Mouse (Mus musculus): ENCODE results near the gene Pik3ip1.

Gene Pik3ip1

DNA sequence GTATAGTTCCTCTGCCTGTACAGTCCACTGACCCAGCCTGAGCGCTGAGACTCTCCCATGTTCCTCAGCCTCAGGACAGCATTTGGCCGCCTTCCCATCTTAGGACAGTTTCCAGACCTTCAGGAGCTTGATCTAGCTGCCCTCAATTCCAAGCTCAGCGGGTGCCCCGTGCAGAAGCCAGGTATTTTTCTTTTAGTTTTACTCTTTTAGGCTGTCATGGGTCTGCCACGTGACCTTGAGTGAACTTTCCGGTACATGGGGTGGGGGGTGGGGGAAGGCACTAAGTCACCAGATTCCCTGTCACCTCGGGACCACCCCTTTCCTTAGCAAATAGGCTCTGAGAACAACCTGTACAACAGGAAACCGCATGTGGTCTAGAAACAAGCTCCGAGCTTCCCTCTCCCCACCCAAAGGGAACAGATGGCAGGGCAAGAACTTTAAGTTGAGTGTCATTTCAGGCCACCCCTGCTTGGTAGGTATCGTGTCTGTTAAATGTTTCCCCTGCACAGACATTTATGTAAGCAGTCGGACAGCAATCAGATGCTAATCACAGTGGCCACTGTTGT lies 5.5 kb downstream of the Pik3ip1 start:
- CTCF ChIA-PET, result interaction anchor here (0.8 to 0.9 kb wide), 2 partner anchors 52 to 97 kb away, joined by 3 to 12 read pairs; no protein-coding TSS in a partner anchor

DNA sequence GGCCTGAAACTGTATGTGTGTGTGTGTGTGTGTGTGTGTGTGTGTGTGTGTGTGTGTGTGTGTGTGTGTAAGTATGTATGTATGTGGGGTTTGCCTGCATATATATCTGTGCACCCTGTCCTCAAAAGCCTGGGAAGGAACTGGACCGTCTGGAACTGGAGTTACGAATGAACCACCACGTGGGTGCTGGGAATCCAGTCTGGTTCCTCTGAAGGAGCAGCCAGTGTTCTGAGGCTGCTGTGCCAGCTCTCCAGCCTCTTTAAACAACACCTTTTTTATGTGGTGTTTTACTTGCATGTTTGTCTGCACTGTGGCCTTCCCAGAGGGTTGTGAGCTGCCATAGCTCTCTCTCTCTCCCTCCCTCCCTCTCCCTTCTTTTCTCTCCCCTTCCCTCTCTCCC lies 6.4 kb downstream of the Pik3ip1 start:
- CTCF ChIA-PET, result no interaction called here

DNA sequence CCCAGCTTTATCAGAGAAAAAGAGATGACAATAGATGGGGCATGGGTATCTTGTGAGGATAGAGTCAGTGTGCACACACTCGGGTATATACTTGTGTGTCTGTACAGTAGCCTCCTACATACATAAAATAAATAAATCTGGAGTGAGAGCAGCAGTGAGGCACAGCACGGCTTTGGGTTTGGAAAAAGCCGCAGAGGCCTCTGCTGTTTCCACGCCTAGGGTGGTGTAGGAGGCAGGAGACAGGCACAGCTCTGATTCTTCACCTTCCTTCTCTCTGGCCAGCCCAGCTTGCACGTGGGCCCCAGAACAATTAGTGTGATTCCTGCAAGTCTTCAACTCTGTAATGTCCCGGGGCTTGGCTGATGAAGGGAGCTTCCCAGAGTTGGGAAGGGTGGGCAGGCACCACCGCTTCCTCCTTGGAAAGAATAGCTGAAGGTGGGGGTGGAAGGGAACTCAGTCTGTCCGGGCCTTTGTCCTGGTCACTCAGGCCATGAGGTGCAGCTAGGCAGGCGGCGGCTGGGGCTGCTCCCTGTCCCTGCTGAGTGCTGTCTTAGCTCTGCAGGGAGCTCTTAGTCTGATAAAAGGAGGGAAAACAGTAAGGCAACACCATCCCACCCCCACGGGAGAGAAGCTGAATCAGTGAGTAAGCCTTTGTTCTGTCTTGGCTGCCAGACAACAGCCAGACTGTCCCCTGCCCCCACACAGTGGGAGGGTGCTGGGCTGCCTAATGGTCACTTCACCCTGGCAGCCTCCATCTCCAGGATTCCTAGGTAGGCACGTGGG lies 7.2 kb downstream of the Pik3ip1 start:
- CTCF ChIA-PET, result no interaction called here

DNA sequence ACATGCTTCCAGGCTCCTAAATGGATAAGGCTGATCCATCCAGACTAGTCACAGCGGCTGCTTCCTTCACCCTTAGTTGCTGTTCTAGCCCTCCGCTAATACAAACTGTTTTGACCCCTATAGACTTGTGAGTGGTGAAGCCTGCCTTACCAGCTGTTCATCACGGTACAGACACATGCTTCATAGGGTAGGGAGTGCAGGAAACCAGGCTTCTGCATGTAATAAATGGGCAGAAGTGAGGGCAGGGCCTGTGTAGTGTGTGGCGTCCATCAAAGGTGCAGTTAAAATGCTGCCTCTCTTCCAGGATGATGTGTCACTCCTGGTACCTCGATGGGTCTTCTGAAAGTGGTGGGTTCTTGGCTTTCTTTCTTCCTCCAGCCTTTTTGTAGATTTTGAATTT lies 7.8 kb downstream of the Pik3ip1 start:
- CTCF ChIA-PET, result no interaction called here

DNA sequence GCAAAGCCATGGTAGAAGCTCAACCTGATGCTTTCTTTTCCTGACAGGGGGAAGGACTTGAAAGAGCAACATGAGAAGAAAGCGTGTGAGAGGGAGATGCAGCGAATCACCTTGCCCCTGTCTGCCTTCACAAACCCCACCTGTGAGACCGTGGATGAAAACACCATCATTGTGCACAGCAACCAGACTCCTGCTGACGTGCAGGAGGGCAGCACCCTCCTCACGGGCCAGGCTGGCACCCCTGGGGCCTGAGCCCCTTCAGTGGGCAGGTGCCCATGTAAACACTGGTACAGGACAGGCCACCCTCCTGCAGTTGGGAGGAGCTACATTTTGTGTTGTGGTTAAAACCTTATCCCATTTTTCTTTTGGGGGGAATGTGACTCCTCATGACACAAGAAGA lies 11.3 kb downstream of the Pik3ip1 start:
- CTCF ChIA-PET, result no interaction called here

DNA sequence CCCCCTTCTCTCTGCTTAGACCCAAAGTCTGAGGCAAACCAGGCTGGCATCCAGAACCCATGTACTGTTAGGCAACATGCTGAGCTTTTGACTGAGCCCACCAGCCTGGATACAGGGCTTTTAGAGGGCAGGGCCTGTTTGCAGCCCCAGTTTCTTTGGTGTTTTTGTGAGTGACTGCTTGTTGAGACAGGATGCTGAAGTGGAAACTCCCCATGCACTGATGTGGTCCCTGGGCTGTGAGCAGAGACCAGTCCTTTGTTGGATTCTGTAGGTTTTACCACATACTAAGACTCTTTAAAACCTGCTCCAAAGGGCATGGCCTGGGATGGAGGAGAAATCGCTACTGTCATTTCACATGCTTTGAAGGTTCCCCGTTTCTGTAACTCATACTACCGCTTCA lies 14.7 kb downstream of the Pik3ip1 start:
- CTCF ChIA-PET, result no interaction called here

DNA sequence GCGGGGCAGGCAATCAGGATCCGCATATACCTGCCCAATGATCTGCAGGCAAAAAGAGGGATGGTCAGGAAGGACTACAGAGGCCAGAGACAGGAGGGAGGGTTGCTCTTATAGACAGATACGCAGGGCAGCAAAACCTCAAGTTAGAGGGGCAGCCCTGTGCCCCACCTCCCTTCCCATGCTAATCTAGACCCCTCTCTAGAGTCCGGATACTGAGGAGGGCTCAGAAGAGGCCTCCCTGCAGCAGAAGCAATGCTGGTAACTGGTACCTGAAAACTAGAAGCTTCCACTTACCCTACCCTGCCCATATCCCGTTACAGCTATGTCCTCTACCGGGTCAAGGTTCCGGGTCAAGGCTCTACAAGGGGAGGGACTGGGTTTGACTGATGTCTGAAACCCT lies 16.1 kb downstream of the Pik3ip1 start:
- CTCF ChIA-PET, result interaction anchor here (0.5 kb wide), 1 partner anchor 32 kb away, joined by 3 read pairs; no protein-coding TSS in a partner anchor

DNA sequence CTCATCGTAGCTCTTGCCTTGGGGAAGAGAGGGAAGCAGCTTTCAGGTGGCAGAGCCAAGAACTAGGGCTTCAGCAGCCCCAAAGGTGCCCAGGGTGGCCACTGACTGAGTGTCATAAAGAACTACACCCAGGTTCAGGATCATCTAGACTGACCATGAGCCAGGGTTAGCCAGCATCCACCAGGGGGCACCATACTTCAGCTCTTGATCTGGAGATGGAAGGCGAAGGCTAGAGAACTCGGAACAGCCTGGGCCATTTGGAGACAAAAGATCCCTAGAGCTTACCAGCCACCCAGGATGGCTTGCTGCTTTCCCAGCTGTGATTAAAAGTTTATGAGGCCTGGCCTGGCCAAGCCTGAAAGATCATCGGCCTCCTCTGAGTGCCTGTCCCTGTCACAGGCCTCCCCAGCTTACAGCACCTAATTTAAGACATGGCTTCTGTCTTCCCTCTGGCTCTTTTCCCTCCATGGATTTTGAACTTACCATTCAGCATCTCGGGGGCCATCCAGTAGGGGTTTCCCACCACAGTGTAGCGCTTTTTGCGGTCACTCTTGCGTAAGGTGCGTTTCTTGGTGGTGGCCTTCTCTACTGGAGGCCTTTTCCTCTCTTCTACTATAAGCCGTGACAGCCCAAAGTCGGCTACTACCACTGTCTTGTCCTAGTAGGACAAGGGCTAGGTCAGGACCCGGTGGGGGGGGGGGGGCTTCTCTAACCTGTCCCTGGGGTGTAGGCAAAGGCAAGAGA lies 17.1 kb downstream of the Pik3ip1 start:
- CTCF ChIA-PET, result interaction anchor here (0.6 to 1.1 kb wide), 2 partner anchors 19 to 327 kb away, joined by 3 read pairs; no protein-coding TSS in a partner anchor

DNA sequence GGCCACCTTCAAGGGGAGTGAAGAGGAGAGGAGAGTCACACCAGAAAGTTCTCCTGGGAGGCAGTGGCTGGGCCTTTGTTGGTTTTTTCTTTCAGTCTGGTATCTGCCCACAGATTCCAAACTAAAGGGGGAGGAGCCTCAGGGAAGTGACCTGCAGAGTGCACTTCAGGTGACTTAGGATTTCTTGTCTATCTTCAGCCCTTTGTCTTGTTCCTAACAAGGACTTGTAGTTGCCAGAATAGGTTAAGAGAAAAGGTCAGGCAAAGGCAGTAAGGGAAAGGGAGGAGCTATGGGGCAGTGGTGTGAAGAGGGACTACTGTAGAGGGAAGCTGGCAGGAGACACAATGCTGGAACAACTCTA lies 17.6 kb downstream of the Pik3ip1 start:
- CTCF ChIA-PET, result interaction anchor here (1.1 kb wide), 1 partner anchor 19 kb away, joined by 3 read pairs; no protein-coding TSS in a partner anchor

DNA sequence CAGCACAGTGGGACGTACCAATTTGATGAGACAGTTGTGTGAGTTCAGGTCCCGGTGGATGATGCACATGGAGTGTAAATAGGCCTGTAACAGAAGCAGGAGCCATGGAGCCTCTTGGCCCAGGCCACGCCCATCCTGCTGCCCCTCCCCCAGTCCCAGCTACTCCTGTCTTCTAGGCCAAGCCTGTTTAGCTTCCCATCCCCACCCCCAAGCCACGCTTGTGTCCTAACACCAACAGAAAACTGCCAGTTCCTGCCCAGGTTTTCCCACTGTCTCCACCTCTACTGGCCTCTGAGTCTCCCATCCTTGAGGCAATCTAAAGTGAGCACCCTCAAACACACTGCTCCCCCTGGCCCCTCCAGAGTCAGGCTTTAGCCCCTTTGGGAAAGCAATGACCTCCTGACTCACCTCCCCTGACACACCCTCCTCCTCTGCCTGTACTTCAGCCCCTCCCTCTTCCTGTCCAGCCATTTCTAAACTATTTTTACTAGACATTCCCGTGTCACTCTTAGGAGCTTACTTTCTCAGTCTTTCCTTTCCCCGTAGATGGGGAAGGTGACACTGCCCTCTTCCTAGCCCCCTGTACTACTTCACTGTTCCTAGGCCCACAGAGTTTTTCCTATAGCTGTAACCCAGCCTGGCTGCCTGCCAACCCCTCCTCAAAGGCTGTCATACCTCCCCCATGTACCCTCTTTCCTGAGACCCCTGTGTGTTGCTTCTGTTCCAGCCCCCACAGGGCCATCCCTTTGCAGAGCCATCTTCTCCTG lies 18.6 kb downstream of the Pik3ip1 start:
- CTCF ChIA-PET, result interaction anchor here (0.5 to 0.6 kb wide), 3 partner anchors 8 to 236 kb away, joined by 3 read pairs; no protein-coding TSS in a partner anchor

DNA sequence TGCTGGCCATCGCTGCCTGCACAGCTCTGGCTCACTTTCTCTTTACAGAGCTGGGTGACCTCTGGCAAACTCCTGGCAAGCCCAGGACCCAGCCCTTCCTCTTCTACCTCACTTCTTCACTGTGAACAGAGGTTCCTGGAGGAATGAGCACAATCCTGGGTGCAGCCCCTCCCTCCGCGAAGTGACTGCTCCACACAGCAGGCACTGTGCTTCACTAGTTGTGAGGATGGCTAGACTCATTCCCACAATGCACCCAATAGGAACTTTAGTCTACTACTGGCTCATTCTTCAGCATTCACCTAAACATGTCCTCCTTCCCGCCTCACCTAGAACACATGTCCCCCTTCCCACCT lies 19.1 kb downstream of the Pik3ip1 start:
- CTCF ChIA-PET, result no interaction called here

DNA sequence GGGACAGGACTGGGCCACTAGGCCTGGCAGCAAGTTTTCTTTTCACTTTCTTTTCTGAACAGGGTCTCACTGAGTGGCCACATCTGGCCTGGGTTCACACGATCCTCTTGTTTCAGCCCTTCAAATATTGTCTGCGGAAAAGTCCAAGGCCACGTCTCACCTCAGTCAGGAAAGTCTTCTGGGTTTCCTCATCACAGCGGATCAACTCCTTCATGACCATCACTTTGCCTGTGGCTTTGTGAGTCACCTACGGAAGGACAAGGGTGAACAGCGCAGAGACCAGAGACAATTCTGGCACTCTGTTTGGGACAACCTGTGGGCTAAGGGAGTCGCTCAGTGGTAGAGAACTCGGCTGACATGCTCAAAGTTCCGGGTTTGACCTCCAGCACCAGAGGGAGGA lies 21.9 kb downstream of the Pik3ip1 start:
- CTCF ChIA-PET, result interaction anchor here (0.5 kb wide), 1 partner anchor 128 kb away, joined by 3 read pairs; no protein-coding TSS in a partner anchor

DNA sequence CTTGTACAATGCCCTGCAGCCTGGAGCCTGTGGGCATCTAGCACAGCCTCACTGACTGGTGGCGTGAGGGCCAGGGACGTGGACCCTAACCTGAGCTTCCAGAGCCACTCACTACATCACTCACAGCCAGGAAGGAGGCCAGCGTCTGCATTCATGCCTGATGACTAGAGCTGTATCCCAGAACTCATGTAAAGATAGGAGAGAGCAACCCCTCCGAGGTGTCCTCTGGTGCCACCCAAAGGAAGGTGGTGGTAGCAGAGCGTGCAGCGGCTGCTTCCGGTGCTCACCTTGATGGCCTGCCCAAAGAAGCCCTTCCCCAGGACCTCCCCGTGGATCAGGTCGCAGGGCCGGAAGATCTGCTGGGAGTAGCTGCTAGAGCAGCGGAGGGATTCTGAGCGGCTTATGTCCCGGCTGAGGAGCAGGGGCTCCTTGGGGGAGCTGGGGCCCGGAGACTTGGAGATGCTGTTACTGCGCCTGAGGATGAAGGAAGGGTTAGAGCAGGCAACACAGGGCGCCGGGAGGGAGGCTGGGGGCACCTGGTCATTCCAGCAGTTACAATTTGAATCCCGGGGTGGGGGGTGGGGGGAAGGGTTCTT lies 22.9 kb downstream of the Pik3ip1 start:
- CTCF ChIA-PET, result interaction anchor here (0.6 kb wide), 1 partner anchor 25 kb away, joined by 4 read pairs; no protein-coding TSS in a partner anchor

DNA sequence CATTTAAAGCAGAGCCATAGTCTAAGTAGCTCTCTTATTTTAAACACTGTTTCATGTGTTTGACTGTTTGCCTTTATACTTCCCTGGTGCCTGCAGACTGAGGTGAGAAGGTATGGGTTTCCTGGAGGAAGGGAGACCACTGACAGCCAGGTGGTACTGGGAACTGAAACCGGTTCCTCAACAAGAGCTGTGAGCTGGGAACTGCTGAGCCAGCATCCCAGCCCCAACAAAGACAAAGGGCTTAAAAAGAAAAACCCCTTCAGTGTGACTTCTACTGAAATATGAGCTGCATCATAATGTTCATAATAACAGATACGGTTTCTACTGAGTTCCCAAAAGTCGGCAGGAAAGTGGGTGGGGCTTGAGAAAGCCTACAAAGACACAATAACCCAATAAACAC lies 32.7 kb downstream of the Pik3ip1 start:
- CTCF ChIA-PET, result no interaction called here

DNA sequence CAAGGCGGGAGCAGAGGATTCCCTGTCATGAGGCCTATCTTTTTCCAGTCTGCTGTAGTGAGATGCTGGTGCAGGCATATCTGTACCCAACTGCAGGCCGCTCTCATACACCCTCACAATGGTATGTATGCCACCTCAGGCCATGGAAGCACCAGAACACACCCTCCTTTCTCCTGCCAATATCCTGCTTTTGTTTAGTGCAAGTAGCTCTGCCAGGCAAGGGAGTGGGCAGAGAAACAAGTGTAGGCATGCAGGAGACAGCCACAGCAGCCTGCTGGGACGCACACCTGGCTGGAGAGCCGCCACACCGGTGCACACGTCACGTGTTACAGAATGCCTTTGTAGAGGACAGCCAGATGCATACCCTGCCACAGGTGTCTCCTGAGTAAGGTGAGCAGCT lies 36.2 kb downstream of the Pik3ip1 start:
- CTCF ChIA-PET, result no interaction called here

DNA sequence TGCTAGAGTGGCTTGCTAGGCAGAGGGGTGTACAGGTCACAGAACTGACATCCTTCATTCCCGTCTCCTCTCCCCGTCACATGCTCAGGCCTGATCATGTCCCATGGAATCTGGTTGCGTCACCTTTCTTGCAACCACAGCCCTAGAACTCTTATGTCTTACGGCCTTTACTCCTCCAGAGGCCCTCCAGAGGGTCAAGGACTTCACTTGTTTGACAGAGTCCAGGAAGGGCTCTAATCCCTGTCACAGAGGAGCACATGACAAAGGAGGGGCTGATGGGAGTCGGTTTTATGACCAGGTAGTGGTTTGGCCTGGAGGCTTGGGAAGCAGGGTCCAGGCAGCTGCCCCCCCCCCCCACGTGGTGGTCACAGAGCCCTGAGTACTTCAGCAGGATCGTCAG lies 38.8 kb downstream of the Pik3ip1 start:
- CTCF ChIA-PET, result no interaction called here

DNA sequence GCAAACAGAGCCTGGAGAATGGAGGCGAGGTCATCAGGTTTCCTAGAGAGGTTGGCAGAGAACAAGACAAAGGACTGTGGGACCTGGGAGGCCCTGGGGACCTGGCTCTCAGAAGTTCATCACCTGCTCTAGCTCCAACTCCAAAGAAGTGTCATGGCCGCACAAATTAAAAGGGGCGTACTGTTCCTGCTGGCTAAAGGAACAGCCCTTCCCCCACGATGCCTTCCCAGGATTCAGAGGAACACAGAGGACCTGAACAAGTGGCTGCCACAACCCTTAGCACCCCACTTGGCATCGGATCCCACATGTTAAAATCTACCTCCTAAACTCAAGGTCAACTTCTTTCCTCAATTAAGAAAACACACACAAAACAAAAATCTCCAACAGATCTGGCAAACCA lies 39.2 kb downstream of the Pik3ip1 start:
- CTCF ChIA-PET, result no interaction called here

DNA sequence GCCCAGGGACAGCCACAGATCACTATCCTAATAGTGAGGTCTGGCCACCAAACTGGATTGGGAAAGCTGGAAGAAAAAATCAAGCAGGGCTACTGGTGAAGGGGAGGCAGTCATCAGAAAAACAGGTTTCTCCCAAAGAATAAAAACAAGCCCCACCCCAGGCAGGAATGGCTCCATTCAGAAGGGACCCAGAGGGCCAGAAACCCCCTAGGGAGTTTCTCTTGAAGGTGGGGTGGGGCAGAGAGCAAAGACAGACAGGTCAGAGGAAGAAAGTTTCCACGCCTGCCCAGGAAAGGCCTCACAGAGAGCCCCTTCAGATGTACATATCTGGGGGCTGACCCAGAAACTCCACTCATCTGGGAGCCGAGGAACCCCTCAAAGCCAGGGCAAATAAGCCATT lies 40.0 kb downstream of the Pik3ip1 start:
- CTCF ChIA-PET, result no interaction called here

DNA sequence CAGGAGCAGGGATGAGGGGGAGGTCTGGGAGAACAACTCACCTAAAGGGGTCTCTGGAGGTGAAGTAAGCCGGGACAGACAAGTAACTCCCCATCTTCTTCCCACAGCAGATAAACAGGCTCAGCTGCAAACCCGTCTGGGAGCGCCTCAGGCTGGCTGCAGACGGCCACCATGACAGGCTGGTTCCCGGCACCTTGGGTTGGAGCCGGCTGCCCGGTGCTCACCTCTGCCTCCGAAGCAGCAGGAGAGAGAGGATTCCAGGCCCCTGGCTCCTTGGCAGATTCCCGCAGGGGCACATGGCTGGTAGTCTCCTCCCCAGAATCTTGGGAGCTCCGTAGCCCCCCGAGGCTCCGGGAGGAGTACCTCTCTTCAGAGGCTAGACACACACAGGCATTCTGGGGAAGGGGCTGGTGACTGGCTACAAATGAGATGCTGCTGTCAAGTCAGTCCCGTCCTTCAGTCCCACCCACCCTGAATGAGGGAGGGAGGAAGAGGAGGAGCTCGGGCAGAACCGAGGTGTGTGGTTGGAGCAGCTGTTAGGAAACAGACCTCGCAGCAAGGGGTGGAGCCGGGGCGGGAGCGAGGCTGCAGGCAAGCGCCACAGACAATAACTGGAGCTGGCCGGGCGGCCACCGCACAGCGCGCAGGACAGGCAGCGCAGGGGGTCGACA lies 40.9 kb downstream of the Pik3ip1 start:
- CTCF ChIA-PET, result no interaction called here

DNA sequence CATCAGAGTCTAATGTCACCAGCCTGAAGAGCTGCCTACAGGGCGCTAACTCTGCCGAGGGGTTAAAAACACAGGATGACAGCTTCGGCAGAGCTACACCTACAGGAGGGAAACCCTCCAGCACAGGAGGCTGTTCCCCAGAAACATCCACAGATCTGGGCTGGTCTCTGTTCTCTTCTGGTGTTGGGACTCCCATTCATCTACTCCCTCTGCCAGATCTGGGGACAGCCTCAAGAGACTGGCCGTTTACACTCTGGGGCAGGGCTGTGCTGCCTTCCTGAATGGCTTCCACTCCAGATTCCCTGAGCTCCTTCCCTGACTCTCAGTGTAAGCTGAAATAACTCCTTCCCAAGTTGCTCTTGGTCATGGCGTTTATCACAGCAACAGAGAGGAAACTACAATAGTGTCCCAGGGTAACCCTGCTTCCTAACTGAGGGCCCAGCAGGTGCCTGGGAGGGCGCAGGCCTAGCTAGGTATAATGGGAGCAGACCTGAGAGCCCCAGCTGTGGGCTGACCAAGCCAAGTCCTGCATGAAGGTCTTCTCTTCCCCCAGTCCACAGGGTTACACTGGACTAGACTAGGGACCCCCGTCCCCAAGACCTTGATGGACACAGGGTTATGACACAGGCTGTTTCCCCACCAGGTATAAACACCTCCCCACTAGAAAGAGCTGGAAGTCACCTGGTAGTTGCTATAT lies 41.5 kb downstream of the Pik3ip1 start:
- CTCF ChIA-PET, result no interaction called here

Measured in spleen, embryonic (tissue).